Mouse (Mus musculus): ENCODE measurements around the gene Rtraf.

GRCm38 (mm10) chr14:19774036-19774628 lies 49.5 kb downstream of the Rtraf start:
- no peak for TF ChIP-seq CTCF (IDR thresholded peaks at IDR 0.05; ENCODE audit: low read depth, low read length)
- no peak for TF ChIP-seq POLR2A (IDR thresholded peaks at IDR 0.05; ENCODE audit: borderline replicate concordance, low read depth, low read length)
